In the genomic region with DNA sequence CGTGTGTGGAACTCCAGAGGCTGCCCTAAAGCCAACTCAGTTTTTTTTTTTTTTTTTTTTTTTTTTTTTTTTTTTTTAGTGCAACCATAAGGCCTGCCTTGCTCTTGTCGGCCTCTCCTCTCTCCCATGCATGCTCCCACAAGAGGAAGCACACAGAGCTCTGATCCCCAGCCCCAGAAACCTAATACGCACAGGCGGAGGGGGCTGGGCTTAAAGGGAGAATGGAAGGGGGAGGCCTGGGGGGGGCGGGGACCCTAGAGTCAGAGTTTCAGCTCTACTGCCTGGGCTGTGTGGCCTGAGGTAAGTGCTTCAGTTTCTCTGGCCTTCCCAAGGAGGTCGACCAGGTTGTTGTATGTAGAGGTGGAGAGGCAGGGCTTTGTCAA, we compare ENCODE assay signal across 10 mouse cellular contexts. TPM values are rescaled to one million over a fixed set of nuclear protein-coding genes. Genes with fewer than 3 reads are reported as not detected.
DNase-seq lines count a peak whose midpoint lies in the region; ATAC-seq and TF ChIP-seq lines count a peak whose summit lies in the region.
"Had no signal": no experiment of that assay in that cellular context is flagged by ENCODE, and none has a peak within 500 bp of the region (broad histone marks: within the 10 kb centered on the region; RNA-seq: fewer than 3 reads in every experiment).

No protein-coding gene starts in this region.

- H3K27me3 ChIP-seq in intestine, embryonic 14.5 days (replicated peaks; ENCODE audit: control insufficient read depth, insufficient read depth, low read length) = no peaks in the 10 kb centered on the region
- H3K27me3 ChIP-seq in intestine, postnatal 0 days (replicated peaks; ENCODE audit: control insufficient read depth, insufficient read depth, low read length) = peaks cover 9% of the 10 kb centered on the region; the same call in 1 of the 2 replicates
- H3K27me3 ChIP-seq in stomach, embryonic 14.5 days (ENCODE audit: control insufficient read depth, insufficient read depth, low read length) = no peaks in the 10 kb centered on the region
- H3K27me3 ChIP-seq in stomach, postnatal 0 days (ENCODE audit: control insufficient read depth, insufficient read depth, low read length) = no peaks in the 10 kb centered on the region
- peaks cover under 1% of the 10 kb centered on the region for H3K27me3 ChIP-seq in intestine, embryonic 15.5 days (replicated peaks)

- H3K9ac ChIP-seq in intestine, embryonic 14.5 days (ENCODE audit: low read length) = no peak overlapping the region
- no peak overlapping the region for H3K9ac ChIP-seq in intestine, postnatal 0 days (ENCODE audit: low read depth, low read length)
- no peak overlapping the region for H3K9ac ChIP-seq in stomach, embryonic 14.5 days (replicated peaks; ENCODE audit: low read depth, low read length)
- H3K9ac ChIP-seq in stomach, postnatal 0 days (ENCODE audit: low read length) = no peak overlapping the region
- H3K9ac ChIP-seq in intestine, embryonic 15.5 days = no peak overlapping the region
- H3K9ac ChIP-seq: hindbrain, embryonic 15.5 days had no signal

- H3K27ac ChIP-seq in intestine, embryonic 14.5 days (ENCODE audit: low read depth) = peak overlapping the region; percentile 16; the same call in 1 of the 2 replicates
- no peak overlapping the region for H3K27ac ChIP-seq in intestine, postnatal 0 days (ENCODE audit: low read depth, low read length)
- peak overlapping the region; percentile 27; the same call in 1 of the 2 replicates for H3K27ac ChIP-seq in stomach, embryonic 14.5 days (ENCODE audit: low read length)
- no peak overlapping the region for H3K27ac ChIP-seq in stomach, postnatal 0 days (replicated peaks)
- H3K27ac ChIP-seq in intestine, embryonic 15.5 days = peak overlapping the region; percentile 18; the same call in 1 of the 2 replicates
- H3K27ac ChIP-seq: hindbrain, embryonic 15.5 days had no signal

- no peak for DNase-seq in intestine, embryonic 14.5 days (ENCODE audit: low spot score)
- DNase-seq in stomach, postnatal 0 days (ENCODE audit: low spot score) = no peak
- DNase-seq in yolk sac, embryonic 10.5 days (ENCODE audit: low spot score) = peak; percentile 43
- no peak for DNase-seq in c-Kit-positive CD71-positive TER-119-positive erythroid progenitor cells, embryonic 14.5 days (ENCODE audit: low spot score)
- DNase-seq in thymus, postnatal 10 days (ENCODE audit: low spot score in 2 of 2) = no peak
- DNase-seq: cerebellum, adult 8-10 months had no signal

- no peak overlapping the region for H3K4me2 ChIP-seq in intestine, embryonic 14.5 days (ENCODE audit: low read length)
- no peak overlapping the region for H3K4me2 ChIP-seq in intestine, postnatal 0 days (replicated peaks; ENCODE audit: low read depth)
- H3K4me2 ChIP-seq in stomach, embryonic 14.5 days (replicated peaks; ENCODE audit: low read depth, low read length) = no peak overlapping the region
- no peak overlapping the region for H3K4me2 ChIP-seq in stomach, postnatal 0 days (replicated peaks; ENCODE audit: low read depth)
- H3K4me2 ChIP-seq in intestine, embryonic 15.5 days (replicated peaks) = no peak overlapping the region

- no peak for TF ChIP-seq CTCF in intestine, postnatal 0 days (IDR thresholded peaks at IDR 0.05; ENCODE audit: low read depth)
- TF ChIP-seq CTCF in stomach, postnatal 0 days (IDR thresholded peaks at IDR 0.05; ENCODE audit: low read depth) = no peak

- ATAC-seq in intestine, embryonic 14.5 days (replicated peaks; ENCODE audit: low FRiP score, low TSS enrichment, low read depth) = no peak
- ATAC-seq in intestine, postnatal 0 days = no peak
- no peak for ATAC-seq in stomach, embryonic 14.5 days (ENCODE audit: insufficient number of reproducible peaks, insufficient read depth, low FRiP score, low read depth)
- ATAC-seq in stomach, postnatal 0 days (ENCODE audit: low FRiP score, low TSS enrichment) = no peak
- ATAC-seq in intestine, embryonic 15.5 days = no peak

- no peaks in the 10 kb centered on the region for H3K36me3 ChIP-seq in intestine, embryonic 14.5 days (ENCODE audit: control insufficient read depth, insufficient read depth, low read length)
- no peaks in the 10 kb centered on the region for H3K36me3 ChIP-seq in intestine, postnatal 0 days (ENCODE audit: control insufficient read depth, insufficient read depth)
- no peaks in the 10 kb centered on the region for H3K36me3 ChIP-seq in stomach, embryonic 14.5 days (ENCODE audit: control insufficient read depth, insufficient read depth, low read length)
- H3K36me3 ChIP-seq in stomach, postnatal 0 days (ENCODE audit: control insufficient read depth, insufficient read depth, low read length) = no peaks in the 10 kb centered on the region
- H3K36me3 ChIP-seq in intestine, embryonic 15.5 days = no peaks in the 10 kb centered on the region
- H3K36me3 ChIP-seq: hindbrain, embryonic 15.5 days had no signal

- peaks cover 24% of the 10 kb centered on the region for H3K4me1 ChIP-seq in intestine, embryonic 14.5 days (replicated peaks; ENCODE audit: control insufficient read depth, insufficient read depth, low read length)
- no peaks in the 10 kb centered on the region; the same call in 1 of the 2 replicates for H3K4me1 ChIP-seq in intestine, postnatal 0 days (replicated peaks; ENCODE audit: control insufficient read depth, insufficient read depth, low read length)
- peaks cover 15% of the 10 kb centered on the region for H3K4me1 ChIP-seq in stomach, embryonic 14.5 days (ENCODE audit: control insufficient read depth, insufficient read depth, low read length)
- no peaks in the 10 kb centered on the region for H3K4me1 ChIP-seq in stomach, postnatal 0 days (replicated peaks; ENCODE audit: control insufficient read depth, insufficient read depth)
- H3K4me1 ChIP-seq in intestine, embryonic 15.5 days (replicated peaks) = peaks cover 19% of the 10 kb centered on the region

- no peaks in the 10 kb centered on the region for H3K9me3 ChIP-seq in intestine, embryonic 14.5 days (ENCODE audit: control insufficient read depth, low read length)
- H3K9me3 ChIP-seq in intestine, postnatal 0 days (ENCODE audit: control insufficient read depth) = no peaks in the 10 kb centered on the region
- no peaks in the 10 kb centered on the region for H3K9me3 ChIP-seq in stomach, embryonic 14.5 days (ENCODE audit: control insufficient read depth, low read depth, low read length)
- H3K9me3 ChIP-seq in stomach, postnatal 0 days (ENCODE audit: control insufficient read depth, low read length) = no peaks in the 10 kb centered on the region
- H3K9me3 ChIP-seq in intestine, embryonic 15.5 days = no peaks in the 10 kb centered on the region
- H3K9me3 ChIP-seq: hindbrain, embryonic 15.5 days had no signal

- no peak for TF ChIP-seq EP300 in stomach, postnatal 0 days (optimal IDR thresholded peaks at IDR 0.05)

- WGBS in intestine, embryonic 14.5 days = 47% methylated on average over 6 of the region's 6 CpGs
- 59% methylated on average over 6 of the region's 6 CpGs for WGBS in intestine, postnatal 0 days
- 41% methylated on average over 6 of the region's 6 CpGs for WGBS in stomach, embryonic 14.5 days
- WGBS in stomach, postnatal 0 days = 62% methylated on average over 6 of the region's 6 CpGs
- WGBS in intestine, embryonic 15.5 days = 49% methylated on average over 6 of the region's 6 CpGs

- H3K4me3 ChIP-seq in intestine, embryonic 14.5 days (ENCODE audit: low read depth, low read length) = no peak overlapping the region
- H3K4me3 ChIP-seq in intestine, postnatal 0 days (ENCODE audit: low read depth, low read length) = no peak overlapping the region
- no peak overlapping the region for H3K4me3 ChIP-seq in stomach, embryonic 14.5 days (ENCODE audit: low read depth, low read length)
- no peak overlapping the region for H3K4me3 ChIP-seq in stomach, postnatal 0 days (ENCODE audit: low read depth, low read length)
- H3K4me3 ChIP-seq in intestine, embryonic 15.5 days (replicated peaks) = no peak overlapping the region
- H3K4me3 ChIP-seq: hindbrain, embryonic 15.5 days had no signal

RNA-seq across cellular contexts. Expression of a gene that starts 6.0 kb away (rescaled TPM):
- polyA plus RNA-seq in intestine, embryonic 14.5 days (2014; fragmentation: Nextera tagmentation; extraction: Ambion mirVana) = 2.6 and 3.6 TPM in 2 replicates
- polyA plus RNA-seq in intestine, postnatal 0 days (2015; fragmentation: Nextera tagmentation; extraction: Ambion mirVana) = 0.89 and 1.1 TPM in 2 replicates
- 2.9 and 3.0 TPM in 2 replicates for polyA plus RNA-seq in stomach, embryonic 14.5 days (2014; fragmentation: Nextera tagmentation; extraction: Ambion mirVana)
- polyA plus RNA-seq in stomach, postnatal 0 days (2015; fragmentation: Nextera tagmentation; extraction: Ambion mirVana) = 0.75 and 0.80 TPM in 2 replicates
- 2.9 and 3.0 TPM in 2 replicates for polyA plus RNA-seq in intestine, embryonic 15.5 days (2015; fragmentation: Nextera tagmentation; extraction: Ambion mirVana)

RNA-seq across cellular contexts. Expression of a gene that starts 45.5 kb away (rescaled TPM):
- 16.6 and 16.9 TPM in 2 replicates for polyA plus RNA-seq in intestine, embryonic 14.5 days (2014; fragmentation: Nextera tagmentation; extraction: Ambion mirVana)
- polyA plus RNA-seq in intestine, postnatal 0 days (2015; fragmentation: Nextera tagmentation; extraction: Ambion mirVana) = 14.3 and 14.4 TPM in 2 replicates
- polyA plus RNA-seq in stomach, embryonic 14.5 days (2014; fragmentation: Nextera tagmentation; extraction: Ambion mirVana) = 1.7 TPM in 2 replicates
- polyA plus RNA-seq in stomach, postnatal 0 days (2015; fragmentation: Nextera tagmentation; extraction: Ambion mirVana) = 6.0 and 6.9 TPM in 2 replicates
- 26.8 and 31.8 TPM in 2 replicates for polyA plus RNA-seq in intestine, embryonic 15.5 days (2015; fragmentation: Nextera tagmentation; extraction: Ambion mirVana)

Comparison
In these comparisons a context has a peak if more than half of its experiments do, and no peak if none do; other contexts are left out.
1. H3K27ac ChIP-seq: peak in intestine, embryonic 14.5 days (single experiment), stomach, embryonic 14.5 days (single experiment) and intestine, embryonic 15.5 days (single experiment); none in intestine, postnatal 0 days (single experiment) and stomach, postnatal 0 days (single experiment).